ENCODE assay signal across 26 mouse cellular contexts in the genomic region with DNA sequence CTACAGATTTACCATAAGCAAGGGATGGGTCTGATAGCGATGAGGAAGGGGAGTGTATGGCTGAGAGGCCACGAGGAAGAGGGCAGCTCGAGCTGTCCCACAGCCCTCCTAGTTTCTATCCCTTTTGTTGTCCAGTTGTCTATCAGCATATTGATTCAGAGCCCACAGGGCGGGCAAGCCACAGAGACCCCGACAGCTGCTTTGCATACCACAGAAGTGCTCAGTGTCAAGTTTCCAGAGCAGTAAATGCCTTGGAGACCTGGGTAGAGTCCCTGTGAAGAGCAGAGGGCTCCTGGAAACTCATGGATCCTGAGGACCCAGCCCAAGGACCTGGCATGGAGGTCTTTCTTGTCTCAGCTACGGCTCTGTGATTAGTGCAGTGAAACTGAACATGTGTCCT. TPM values are rescaled to one million over a fixed set of nuclear protein-coding genes. Genes with fewer than 3 reads are reported as not detected.
DNase-seq lines count a peak whose midpoint lies in the region; ATAC-seq and TF ChIP-seq lines count a peak whose summit lies in the region.
"Had no signal": no experiment of that assay in that cellular context is flagged by ENCODE, and none has a peak within 500 bp of the region (broad histone marks: within the 10 kb centered on the region; RNA-seq: fewer than 3 reads in every experiment).

No protein-coding gene starts in this region.

- H3K27me3 ChIP-seq in hindbrain, embryonic 16.5 days (replicated peaks; ENCODE audit: control insufficient read depth, insufficient read depth, low read length), result no peaks in the 10 kb centered on the region
- H3K27me3 ChIP-seq in hindbrain, embryonic 10.5 days (ENCODE audit: insufficient read depth, poor library complexity, severe bottlenecking), result no peaks in the 10 kb centered on the region
- H3K27me3 ChIP-seq in CH12.LX (replicated peaks) (no peaks in the 10 kb centered on the region), myocyte (ENCODE audit: control insufficient read depth, insufficient read depth, insufficient read length) (no peaks in the 10 kb centered on the region)
- H3K27me3 ChIP-seq: embryonic facial prominence, embryonic 13.5 days; forebrain, embryonic 12.5 days; forebrain, embryonic 15.5 days; heart, embryonic 12.5 days; heart, embryonic 15.5 days; hindbrain, embryonic 12.5 days had no signal

- peak overlapping the region; percentile 14; the same call in 1 of the 2 replicates for H3K27ac ChIP-seq in hindbrain, embryonic 16.5 days (ENCODE audit: low read depth, low read length)
- H3K27ac ChIP-seq in hindbrain, embryonic 10.5 days, result no peak overlapping the region
- peak overlapping the region; percentile 37 for H3K27ac ChIP-seq in left cerebral cortex, adult 2 months
- no peak overlapping the region for H3K27ac ChIP-seq in CH12.LX (ENCODE audit: insufficient read depth, low read depth)
- H3K27ac ChIP-seq: embryonic facial prominence, embryonic 10.5 days; embryonic facial prominence, embryonic 13.5 days; forebrain, embryonic 12.5 days; forebrain, embryonic 15.5 days; heart, embryonic 15.5 days; hindbrain, embryonic 12.5 days had no signal

- TF ChIP-seq RAD21 in CH12.LX (IDR thresholded peaks at IDR 0.05; ENCODE audit: low read depth, low read length), result no peak

- TF ChIP-seq POLR2A in CH12.LX (IDR thresholded peaks at IDR 0.05; ENCODE audit: low read depth, low read length), result no peak
- TF ChIP-seq POLR2A in myocyte (IDR thresholded peaks at IDR 0.05; ENCODE audit: insufficient read length, low read depth), result no peak

- peaks cover 30% of the 10 kb centered on the region for H3K36me3 ChIP-seq in hindbrain, embryonic 16.5 days (ENCODE audit: control insufficient read depth, insufficient read depth, low read length)
- peaks cover 98% of the 10 kb centered on the region for H3K36me3 ChIP-seq in hindbrain, embryonic 10.5 days
- H3K36me3 ChIP-seq in CH12.LX (replicated peaks in 1 of 2; ENCODE audit: control insufficient read depth in 1 of 2, insufficient read depth in 1 of 2, low read length in 1 of 2) (peaks cover 50 to 89% of the 10 kb centered on the region in 2 experiments), myocyte (ENCODE audit: control insufficient read depth, insufficient read depth) (peaks cover 11% of the 10 kb centered on the region)

- H3ac ChIP-seq in myocyte (ENCODE audit: control insufficient read depth, insufficient read length), result no peak overlapping the region

- 79% methylated on average over 6 of the region's 6 CpGs for WGBS in hindbrain, embryonic 16.5 days
- WGBS in hindbrain, embryonic 10.5 days, result 79% methylated on average over 6 of the region's 6 CpGs

- no peaks in the 10 kb centered on the region for H3K9me3 ChIP-seq in hindbrain, embryonic 16.5 days (ENCODE audit: control insufficient read depth, low read length)
- H3K9me3 ChIP-seq in hindbrain, embryonic 10.5 days, result no peaks in the 10 kb centered on the region
- H3K9me3 ChIP-seq in CH12.LX (replicated peaks; ENCODE audit: low read length), result no peaks in the 10 kb centered on the region
- H3K9me3 ChIP-seq: embryonic facial prominence, embryonic 10.5 days; embryonic facial prominence, embryonic 13.5 days; forebrain, embryonic 12.5 days; forebrain, embryonic 15.5 days; heart, embryonic 12.5 days; heart, embryonic 15.5 days; hindbrain, embryonic 12.5 days had no signal

- dilution Hi-C loops in CH12.LX (cut with MboI; ENCODE audit: extremely low pct_ligation_motif_present, extremely low pct_unique_long_range_greater_than_20kb, low sequenced_read_pairs), result no loop called here

- H3K4me1 ChIP-seq in hindbrain, embryonic 16.5 days (ENCODE audit: control insufficient read depth, insufficient read depth, low read depth, low read length), result no peaks in the 10 kb centered on the region
- no peaks in the 10 kb centered on the region for H3K4me1 ChIP-seq in hindbrain, embryonic 10.5 days (replicated peaks)
- peaks cover 5 to 10% of the 10 kb centered on the region in 2 experiments for H3K4me1 ChIP-seq in CH12.LX (ENCODE audit: control insufficient read depth in 1 of 2, insufficient read depth in 2 of 2)
- H3K4me1 ChIP-seq: embryonic facial prominence, embryonic 10.5 days; embryonic facial prominence, embryonic 13.5 days; forebrain, embryonic 12.5 days; forebrain, embryonic 15.5 days; heart, embryonic 12.5 days; heart, embryonic 15.5 days; hindbrain, embryonic 12.5 days had no signal

- H3K4me2 ChIP-seq in hindbrain, embryonic 16.5 days (ENCODE audit: low read length), result no peak overlapping the region
- H3K4me2 ChIP-seq in CH12.LX (ENCODE audit: insufficient read depth, low read depth, poor library complexity, severe bottlenecking) (no peak overlapping the region), myocyte (ENCODE audit: low read depth) (no peak overlapping the region)
- H3K4me2 ChIP-seq: embryonic facial prominence, embryonic 13.5 days; forebrain, embryonic 12.5 days; forebrain, embryonic 15.5 days; heart, embryonic 12.5 days; heart, embryonic 15.5 days; hindbrain, embryonic 12.5 days had no signal

- no peak for ATAC-seq in hindbrain, embryonic 16.5 days
- ATAC-seq: forebrain, embryonic 15.5 days had no signal

- H3K4me3 ChIP-seq in hindbrain, embryonic 16.5 days (ENCODE audit: low read length), result no peak overlapping the region
- no peak overlapping the region for H3K4me3 ChIP-seq in hindbrain, embryonic 10.5 days
- no peak overlapping the region for H3K4me3 ChIP-seq in left cerebral cortex, adult 2 months
- H3K4me3 ChIP-seq in CH12.LX (replicated peaks in 1 of 3; ENCODE audit: low read depth in 2 of 3, low read length in 2 of 3, poor library complexity in 1 of 3) (no peak overlapping the region), myocyte (no peak overlapping the region)
- H3K4me3 ChIP-seq: embryonic facial prominence, embryonic 10.5 days; embryonic facial prominence, embryonic 13.5 days; erythroblast, embryonic 14.5 days; forebrain, embryonic 12.5 days; forebrain, embryonic 15.5 days; heart, embryonic 12.5 days; heart, embryonic 15.5 days; hindbrain, embryonic 12.5 days had no signal

- no peak for TF ChIP-seq EP300 in CH12.LX (IDR thresholded peaks at IDR 0.05; ENCODE audit: low read length)

- H3K79me2 ChIP-seq in CH12.LX (replicated peaks; ENCODE audit: control insufficient read depth, extremely low read depth, insufficient read depth, poor library complexity, severe bottlenecking) (no peaks in the 10 kb centered on the region), myocyte (ENCODE audit: control insufficient read depth, insufficient read depth) (no peaks in the 10 kb centered on the region)

- intact Hi-C loops in left cerebral cortex, adult 2 months (cut with DNase I), result no loop called here

- no peak overlapping the region for H3K9ac ChIP-seq in hindbrain, embryonic 16.5 days (ENCODE audit: low read depth, low read length)
- H3K9ac ChIP-seq in CH12.LX (ENCODE audit: insufficient read depth, low read depth), result no peak overlapping the region
- H3K9ac ChIP-seq: embryonic facial prominence, embryonic 13.5 days; forebrain, embryonic 12.5 days; forebrain, embryonic 15.5 days; heart, embryonic 12.5 days; heart, embryonic 15.5 days; hindbrain, embryonic 12.5 days had no signal

- in situ Hi-C loops in CH12.LX (cut with MboI; ENCODE audit: low pct_ligation_motif_present, low pct_unique_long_range_greater_than_20kb, low sequenced_read_pairs), result no loop called here

- no peak for TF ChIP-seq CTCF in left cerebral cortex, adult 2 months (IDR thresholded peaks at IDR 0.05)
- TF ChIP-seq CTCF in CH12.LX (conservative IDR thresholded peaks at IDR 0.05 in 1 of 2, IDR thresholded peaks at IDR 0.05 in 1 of 2; ENCODE audit: low read depth in 2 of 2, low read length in 2 of 2), result no peak

- no peak for DNase-seq in hindbrain, embryonic 10.5 days (ENCODE audit: low spot score)
- DNase-seq in left cerebral cortex, adult 2 months (ENCODE audit: extremely low spot score in 1 of 2, low spot score in 2 of 2), result no peak
- no peak for DNase-seq in left cerebral cortex, adult 11 months (ENCODE audit: low spot score)
- peak; percentile 25 for DNase-seq in CH12.LX (ENCODE audit: extremely low read depth)
- DNase-seq in spleen, postnatal 10 days (ENCODE audit: low spot score in 2 of 2), result no peak
- DNase-seq: adrenal gland, adult 2 months; adrenal gland, postnatal 14 days; B cell, adult 2 months; cerebellum, adult 11 months; cerebellum, adult 9-11 months; cerebellum, postnatal 25 days; embryo, embryonic 11 days; gastrocnemius, postnatal 25 days; heart, adult 18-20 months; heart, postnatal 10 days; heart, postnatal 36 days had no signal

RNA-seq across cellular contexts. Expression of a gene that starts 19.2 kb away (rescaled TPM):
- 588 and 678 TPM in 2 replicates for polyA plus RNA-seq in hindbrain, embryonic 16.5 days (2015; fragmentation: Nextera tagmentation; extraction: Ambion mirVana)
- polyA plus RNA-seq in hindbrain, embryonic 10.5 days (2016; fragmentation: Nextera tagmentation; extraction: Ambion mirVana), result 1,248 and 1,330 TPM in 2 replicates
- total RNA-seq in left cerebral cortex, adult 2 months (2021), result 100 to 1,000 TPM; 369 to 415 TPM
- 3,361 and 3,721 TPM in 2 replicates for total RNA-seq in CH12.LX (2012; rRNA removed)
- total RNA-seq in CH12.LX (2014; rRNA removed), result 2,646 and 2,709 TPM in 2 replicates
- polyA plus RNA-seq in CH12.LX (2012; ENCODE audit: insufficient read length, low read depth), result 973 and 1,610 TPM in 2 replicates
- polyA plus RNA-seq in myocyte (2012; fragmentation: generic; extraction: Trizol), result 3,059 TPM

RNA-seq across cellular contexts. Expression of a gene that starts 20.3 kb away (rescaled TPM):
- polyA plus RNA-seq in hindbrain, embryonic 16.5 days (2015; fragmentation: Nextera tagmentation; extraction: Ambion mirVana), result 44.6 and 46.5 TPM in 2 replicates
- polyA plus RNA-seq in hindbrain, embryonic 10.5 days (2016; fragmentation: Nextera tagmentation; extraction: Ambion mirVana), result 56.6 and 58.2 TPM in 2 replicates
- total RNA-seq in left cerebral cortex, adult 2 months (2021), result 10 to 100 TPM; 66.2 to 68.8 TPM
- 32.8 and 35.2 TPM in 2 replicates for total RNA-seq in CH12.LX (2012; rRNA removed)
- total RNA-seq in CH12.LX (2014; rRNA removed), result 20.8 and 21.2 TPM in 2 replicates
- 26.1 and 35.8 TPM in 2 replicates for polyA plus RNA-seq in CH12.LX (2012; ENCODE audit: insufficient read length, low read depth)
- polyA plus RNA-seq in myocyte (2012; fragmentation: generic; extraction: Trizol), result 83.4 TPM

RNA-seq across cellular contexts. Expression of a gene that starts 34.2 kb away (rescaled TPM):
- 5.9 and 8.6 TPM in 2 replicates for polyA plus RNA-seq in hindbrain, embryonic 16.5 days (2015; fragmentation: Nextera tagmentation; extraction: Ambion mirVana)
- 0.12 and 0.63 TPM in 2 replicates for polyA plus RNA-seq in hindbrain, embryonic 10.5 days (2016; fragmentation: Nextera tagmentation; extraction: Ambion mirVana)
- total RNA-seq in left cerebral cortex, adult 2 months (2021), result 10 to 100 TPM; 68.5 to 89.8 TPM
- total RNA-seq in CH12.LX (2012; rRNA removed) (0.08 TPM in 1 of 2 replicates, not detected in the other), CH12.LX (2014; rRNA removed) (not detected in 2 replicates)
- polyA plus RNA-seq in CH12.LX (2012; ENCODE audit: insufficient read length, low read depth) (not detected in 2 replicates), myocyte (2012; fragmentation: generic; extraction: Trizol) (0.16 TPM)

RNA-seq across cellular contexts. Expression of a gene that starts 40.9 kb away (rescaled TPM):
- polyA plus RNA-seq in hindbrain, embryonic 16.5 days (2015; fragmentation: Nextera tagmentation; extraction: Ambion mirVana), result 22.9 and 23.5 TPM in 2 replicates
- polyA plus RNA-seq in hindbrain, embryonic 10.5 days (2016; fragmentation: Nextera tagmentation; extraction: Ambion mirVana), result 31.4 and 34.3 TPM in 2 replicates
- 100 to 1,000 TPM; 161 to 175 TPM for total RNA-seq in left cerebral cortex, adult 2 months (2021)
- total RNA-seq in CH12.LX (2012; rRNA removed) (51.1 and 60.7 TPM in 2 replicates), CH12.LX (2014; rRNA removed) (37.4 and 37.7 TPM in 2 replicates)
- polyA plus RNA-seq in CH12.LX (2012; ENCODE audit: insufficient read length, low read depth) (74.1 and 74.9 TPM in 2 replicates), myocyte (2012; fragmentation: generic; extraction: Trizol) (56.4 TPM)

Comparison
In these comparisons a context has a peak if more than half of its experiments do, and no peak if none do; other contexts are left out.
1. H3K27ac ChIP-seq: peak in hindbrain, embryonic 16.5 days (single experiment) and left cerebral cortex, adult 2 months (single experiment); none in hindbrain, embryonic 10.5 days (single experiment) and CH12.LX (single experiment).